Mouse (Mus musculus): ENCODE measurements around the gene Olfr56. TPM values are rescaled to one million over a fixed set of nuclear protein-coding genes. Genes with fewer than 3 reads are reported as not detected.
"Not testable (repeated sequence)": the region's sequence is repeated elsewhere in the genome, so short reads cannot be mapped to it uniquely, and the experiment has no call there.

The Olfr56 gene
- polyA plus RNA-seq, 1 experiment from 2014 or later, result 0.15 TPM

- Histone ChIP-seq H3K4me3 (ENCODE audit: low read depth, low read length) (no peak overlapping the region), H3K9ac (ENCODE audit: low read length) (no peak overlapping the region), H3K4me1 (replicated peaks; ENCODE audit: control insufficient read depth, insufficient read depth) (no peaks in the 10 kb centered on the region), H3K36me3 (ENCODE audit: control insufficient read depth, insufficient read depth, low read length) (no peaks in the 10 kb centered on the region), H3K27me3 (ENCODE audit: control insufficient read depth, insufficient read depth, low read length) (no peaks in the 10 kb centered on the region), H3K9me3 (ENCODE audit: control insufficient read depth, low read length) (no peaks in the 10 kb centered on the region), H3K4me2 (replicated peaks; ENCODE audit: low read depth) (no peak overlapping the region), H3K27ac (replicated peaks) (no peak overlapping the region)
- 78% methylated on average over 1 of the region's 1 CpGs for WGBS
- ATAC-seq (ENCODE audit: low FRiP score, low TSS enrichment) (no peak), DNase-seq (ENCODE audit: low spot score) (no peak)
- TF ChIP-seq EP300 (optimal IDR thresholded peaks at IDR 0.05) (no peak), CTCF (IDR thresholded peaks at IDR 0.05; ENCODE audit: low read depth) (no peak)
These were observed 89.7 kb downstream of the Olfr56 start for GRCm38 (mm10) chr11:49068358-49068757.

GRCm38 (mm10) chr11:49076001-49076757, 97.5 kb downstream of the Olfr56 start, which contains the start of gene Ifi47:
TSS of gene Ifi47 (plus strand) at chr11:49076587.
- not testable (repeated sequence) for ATAC-seq (ENCODE audit: low FRiP score, low TSS enrichment); H3K4me2 ChIP-seq (replicated peaks; ENCODE audit: low read depth); H3K4me3 ChIP-seq (ENCODE audit: low read depth, low read length); H3K27me3 ChIP-seq (ENCODE audit: control insufficient read depth, insufficient read depth, low read length); H3K27ac ChIP-seq (replicated peaks); H3K9me3 ChIP-seq (ENCODE audit: control insufficient read depth, low read length); DNase-seq (ENCODE audit: low spot score); H3K36me3 ChIP-seq (ENCODE audit: control insufficient read depth, insufficient read depth, low read length); H3K4me1 ChIP-seq (replicated peaks; ENCODE audit: control insufficient read depth, insufficient read depth); H3K9ac ChIP-seq (ENCODE audit: low read length)
- TF ChIP-seq CTCF (IDR thresholded peaks at IDR 0.05; ENCODE audit: low read depth), result 0 out of 2 replicates have a peak, but pooled peaks have one; percentile 9
- WGBS, result 59% methylated on average over 6 of the region's 6 CpGs

GRCm38 (mm10) chr11:49077012-49077411, 98.3 kb downstream of the Olfr56 start:
- TF ChIP-seq CTCF (IDR thresholded peaks at IDR 0.05; ENCODE audit: low read depth) (no peak), EP300 (optimal IDR thresholded peaks at IDR 0.05) (no peak)
- Histone ChIP-seq H3K4me3 (ENCODE audit: low read depth, low read length) (no peak overlapping the region), H3K27ac (replicated peaks) (no peak overlapping the region), H3K4me1 (replicated peaks; ENCODE audit: control insufficient read depth, insufficient read depth) (no peaks in the 10 kb centered on the region), H3K9me3 (ENCODE audit: control insufficient read depth, low read length) (no peaks in the 10 kb centered on the region), H3K27me3 (ENCODE audit: control insufficient read depth, insufficient read depth, low read length) (no peaks in the 10 kb centered on the region), H3K36me3 (ENCODE audit: control insufficient read depth, insufficient read depth, low read length) (no peaks in the 10 kb centered on the region), H3K4me2 (replicated peaks; ENCODE audit: low read depth) (no peak overlapping the region), H3K9ac (ENCODE audit: low read length) (no peak overlapping the region)
- 57% methylated on average over 1 of the region's 1 CpGs for WGBS
- no peak for DNase-seq (ENCODE audit: low spot score)
- no peak for ATAC-seq (ENCODE audit: low FRiP score, low TSS enrichment)

GRCm38 (mm10) chr11:49078719-49079118, 100.0 kb downstream of the Olfr56 start:
- TF ChIP-seq CTCF (IDR thresholded peaks at IDR 0.05; ENCODE audit: low read depth) (no peak), EP300 (optimal IDR thresholded peaks at IDR 0.05) (no peak)
- DNase-seq (ENCODE audit: low spot score) (no peak), ATAC-seq (ENCODE audit: low FRiP score, low TSS enrichment) (no peak)
- H3K27ac ChIP-seq (replicated peaks), result no peak overlapping the region
- H3K9me3 ChIP-seq (ENCODE audit: control insufficient read depth, low read length), result no peaks in the 10 kb centered on the region
- H3K4me3 ChIP-seq (ENCODE audit: low read depth, low read length), result no peak overlapping the region
- H3K36me3 ChIP-seq (ENCODE audit: control insufficient read depth, insufficient read depth, low read length), result no peaks in the 10 kb centered on the region
- H3K4me2 ChIP-seq (replicated peaks; ENCODE audit: low read depth), result no peak overlapping the region
- H3K4me1 ChIP-seq (replicated peaks; ENCODE audit: control insufficient read depth, insufficient read depth), result no peaks in the 10 kb centered on the region
- no peak overlapping the region for H3K9ac ChIP-seq (ENCODE audit: low read length)
- no peaks in the 10 kb centered on the region for H3K27me3 ChIP-seq (ENCODE audit: control insufficient read depth, insufficient read depth, low read length)
- 64% methylated on average over 3 of the region's 3 CpGs for WGBS

- no peak overlapping the region for H3K27ac ChIP-seq (replicated peaks)
These were observed 101.9 kb downstream of the Olfr56 start for GRCm38 (mm10) chr11:49080636-49081035.

GRCm38 (mm10) chr11:49081356-49081755, 102.7 kb downstream of the Olfr56 start:
- Histone ChIP-seq H3K9me3 (ENCODE audit: control insufficient read depth, low read length) (no peaks in the 10 kb centered on the region), H3K27me3 (ENCODE audit: control insufficient read depth, insufficient read depth, low read length) (no peaks in the 10 kb centered on the region), H3K9ac (ENCODE audit: low read length) (no peak overlapping the region), H3K36me3 (ENCODE audit: control insufficient read depth, insufficient read depth, low read length) (no peaks in the 10 kb centered on the region), H3K27ac (replicated peaks) (no peak overlapping the region), H3K4me3 (ENCODE audit: low read depth, low read length) (no peak overlapping the region), H3K4me2 (replicated peaks; ENCODE audit: low read depth) (no peak overlapping the region), H3K4me1 (replicated peaks; ENCODE audit: control insufficient read depth, insufficient read depth) (no peaks in the 10 kb centered on the region)
- no peak for DNase-seq (ENCODE audit: low spot score)
- no peak for ATAC-seq (ENCODE audit: low FRiP score, low TSS enrichment)
- 61% methylated on average over 4 of the region's 4 CpGs for WGBS
- no peak for TF ChIP-seq CTCF (IDR thresholded peaks at IDR 0.05; ENCODE audit: low read depth)

More at GRCm38 (mm10) chr11:49080636-49081035, 101.9 kb downstream of the Olfr56 start:
- Histone ChIP-seq H3K4me1 (replicated peaks; ENCODE audit: control insufficient read depth, insufficient read depth) (no peaks in the 10 kb centered on the region), H3K9me3 (ENCODE audit: control insufficient read depth, low read length) (no peaks in the 10 kb centered on the region), H3K4me2 (replicated peaks; ENCODE audit: low read depth) (no peak overlapping the region), H3K36me3 (ENCODE audit: control insufficient read depth, insufficient read depth, low read length) (no peaks in the 10 kb centered on the region), H3K27me3 (ENCODE audit: control insufficient read depth, insufficient read depth, low read length) (no peaks in the 10 kb centered on the region), H3K4me3 (ENCODE audit: low read depth, low read length) (no peak overlapping the region), H3K9ac (ENCODE audit: low read length) (no peak overlapping the region)
- no peak for ATAC-seq (ENCODE audit: low FRiP score, low TSS enrichment)
- TF ChIP-seq EP300 (optimal IDR thresholded peaks at IDR 0.05) (no peak), CTCF (IDR thresholded peaks at IDR 0.05; ENCODE audit: low read depth) (no peak)
- 89% methylated on average over 1 of the region's 1 CpGs for WGBS
- DNase-seq (ENCODE audit: low spot score), result no peak

Measured in stomach, postnatal 0 days (tissue).